Mouse (Mus musculus) liver, adult 2 months (tissue): ENCODE results near the gene Trpc1. TPM values are rescaled to one million over a fixed set of nuclear protein-coding genes. Genes with fewer than 3 reads are reported as not detected.

Source experiments
- DNase-seq: peaks from one replicate; pipeline ENCODE4 v3.0.0-alpha.2; 2011; ENCODE audit warnings: low read depth, low spot score; ENCODE audit errors: extremely low read depth
- H3K27ac ChIP-seq: fragments of 200-500 bp; replicated peaks from 2 replicates; pipeline ENCODE4 v1.5.1; 2012; ENCODE audit warnings: low read depth, mild to moderate bottlenecking, control low read depth, inconsistent platforms, low read length; ENCODE audit not compliant: insufficient read depth
- H3K27me3 ChIP-seq: fragments of 200-500 bp; 2 replicates; pipeline ENCODE4 v1.6.1; 2012; ENCODE audit warnings: mild to moderate bottlenecking, moderate library complexity, low read length, inconsistent platforms; ENCODE audit not compliant: control insufficient read depth, insufficient read depth
- H3K36me3 ChIP-seq: fragments of 200-500 bp; 2 replicates; pipeline ENCODE4 v1.6.1; 2012; ENCODE audit warnings: low read length, inconsistent platforms; ENCODE audit not compliant: control insufficient read depth, insufficient read depth
- H3K4me1 ChIP-seq: fragments of 200-500 bp; 2 replicates; pipeline ENCODE4 v1.6.1; 2011; ENCODE audit warnings: low read length; ENCODE audit not compliant: control insufficient read depth, insufficient read depth
- H3K4me3 ChIP-seq: fragments of 200-500 bp; 2 replicates; pipeline ENCODE4 v1.5.1; 2011; ENCODE audit warnings: low read depth, mild to moderate bottlenecking, control low read depth, low read length, moderate library complexity; ENCODE audit not compliant: insufficient read depth
- H3K79me2 ChIP-seq: fragments of 200-500 bp; 2 replicates; pipeline ENCODE4 v1.6.1; 2012; ENCODE audit warnings: inconsistent platforms, mild to moderate bottlenecking, low read length, moderate library complexity; ENCODE audit not compliant: control insufficient read depth, insufficient read depth
- H3K9ac ChIP-seq: fragments of 200-500 bp; 2 replicates; pipeline ENCODE4 v1.6.1; 2012; ENCODE audit warnings: low read depth, mild to moderate bottlenecking, control low read depth, inconsistent platforms, low read length
- CTCF ChIP-seq: fragments of 200-500 bp; IDR thresholded peaks from 2 replicates; pipeline ENCODE4 v1.5.1; 2011; ENCODE audit warnings: low read depth, low read length, control low read depth
- POLR2A ChIP-seq: fragments of 200-500 bp; IDR thresholded peaks from 2 replicates; pipeline ENCODE4 v1.6.1; 2011; ENCODE audit warnings: low read length, control low read depth; ENCODE audit not compliant: insufficient read depth; ENCODE audit errors: extremely low read depth
- WGBS: fragments of 180-500 bp; shearing (Covaris S2); methylation state at CpG from one replicate; pipeline ENCODE4 v1.1.7; 2018; 5-methylcytosine and 5-hydroxymethylcytosine counted together
- polyA plus RNA-seq: library from polyadenylated mRNA; depleted of rRNA; stranded (reverse); fragments of >200 nt; gene quantifications from 2 replicates; pipeline ENCODE4 v1.2.3, GENCODE M21; 2012
- total RNA-seq: library from RNA; depleted of rRNA; stranded (reverse); fragments of >200 nt; gene quantifications from 2 replicates; pipeline ENCODE4 v1.2.3, GENCODE M21; 2014

Gene Trpc1
- total and polyA plus RNA-seq, 2 experiments, result 0.16 to 0.74 TPM

DNA sequence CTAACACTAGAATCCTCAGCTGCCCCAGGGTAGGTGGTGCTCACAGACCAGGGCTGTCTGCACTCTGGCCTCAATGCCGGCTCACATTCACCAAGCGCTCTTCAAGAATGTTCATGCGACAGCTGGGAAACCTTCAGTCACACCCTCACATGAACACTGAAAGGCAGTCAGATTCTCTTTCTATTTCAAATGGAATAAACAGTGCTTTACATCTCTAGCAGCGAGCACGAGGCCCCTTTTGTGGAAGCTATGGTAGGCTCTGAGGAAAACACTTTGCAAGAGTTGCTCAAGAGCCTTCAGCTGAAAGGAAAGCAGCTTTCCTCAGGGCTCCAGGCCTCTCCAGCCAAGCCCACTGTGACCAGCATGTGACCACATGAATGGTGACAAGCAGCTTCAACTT lies 44.8 kb downstream of the Trpc1 start:
- TF ChIP-seq POLR2A, result no peak
- no peak overlapping the region for H3K27ac ChIP-seq
- no peak overlapping the region for H3K4me3 ChIP-seq
- H3K36me3 ChIP-seq, result no peaks in the 10 kb centered on the region
- H3K79me2 ChIP-seq, result no peaks in the 10 kb centered on the region
- no peaks in the 10 kb centered on the region for H3K4me1 ChIP-seq
- 96% methylated on average over 5 of the region's 5 CpGs for WGBS
- no peaks in the 10 kb centered on the region for H3K27me3 ChIP-seq
- H3K9ac ChIP-seq, result no peak overlapping the region
- no peak for DNase-seq

DNA sequence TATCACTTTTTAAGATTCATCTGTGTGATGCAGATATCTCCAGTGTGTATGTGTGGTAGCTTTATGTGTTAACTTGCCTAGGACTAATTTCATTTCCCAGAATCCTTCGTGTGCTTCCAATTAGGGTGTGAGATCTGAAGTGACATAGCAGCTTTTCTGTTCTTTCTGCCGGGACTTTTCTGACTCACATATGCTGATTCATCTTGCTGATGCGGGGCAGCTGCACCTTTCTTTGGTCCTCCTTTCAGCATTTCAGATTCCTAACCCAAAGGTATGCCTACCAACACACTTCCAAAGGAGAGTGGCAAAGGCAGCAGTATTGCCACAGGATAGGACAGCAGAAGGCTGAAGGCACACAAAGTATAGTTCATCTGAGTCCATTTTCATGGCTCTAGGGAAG lies 46.1 kb downstream of the Trpc1 start:
- no peaks in the 10 kb centered on the region for H3K79me2 ChIP-seq
- no peak overlapping the region for H3K27ac ChIP-seq
- no peaks in the 10 kb centered on the region for H3K36me3 ChIP-seq
- no peak overlapping the region for H3K4me3 ChIP-seq
- H3K4me1 ChIP-seq, result no peaks in the 10 kb centered on the region
- no peak overlapping the region for H3K9ac ChIP-seq
- H3K27me3 ChIP-seq, result no peaks in the 10 kb centered on the region
- WGBS, result 86% methylated on average over 3 of the region's 3 CpGs
- DNase-seq, result no peak
- no peak for TF ChIP-seq POLR2A
- TF ChIP-seq CTCF, result no peak

DNA sequence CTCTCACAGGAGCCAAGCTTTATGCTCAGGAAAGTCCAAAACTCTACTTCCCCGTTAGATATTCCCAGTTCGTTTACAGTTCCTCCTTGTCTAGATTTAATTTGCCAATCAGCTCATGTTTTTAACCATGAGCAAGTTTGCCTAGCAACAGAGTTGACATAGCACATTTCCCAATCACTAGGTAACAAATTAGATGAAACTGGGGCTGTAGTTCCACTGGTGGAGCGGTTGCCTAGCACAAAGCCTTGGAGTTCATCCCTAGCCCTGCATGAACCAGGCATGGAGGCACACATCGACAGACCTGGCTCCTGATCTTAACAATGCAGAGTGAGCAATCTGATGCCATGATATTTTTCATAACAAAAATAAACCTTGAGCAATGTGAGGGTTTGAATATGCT lies 50.9 kb downstream of the Trpc1 start:
- no peak overlapping the region for H3K27ac ChIP-seq
- no peaks in the 10 kb centered on the region for H3K27me3 ChIP-seq
- DNase-seq, result no peak
- H3K4me3 ChIP-seq, result no peak overlapping the region
- WGBS, result 34% methylated on average over 4 of the region's 4 CpGs
- no peaks in the 10 kb centered on the region for H3K79me2 ChIP-seq
- no peaks in the 10 kb centered on the region for H3K4me1 ChIP-seq
- no peak overlapping the region for H3K9ac ChIP-seq
- no peaks in the 10 kb centered on the region for H3K36me3 ChIP-seq
- TF ChIP-seq CTCF (no peak), POLR2A (no peak)

DNA sequence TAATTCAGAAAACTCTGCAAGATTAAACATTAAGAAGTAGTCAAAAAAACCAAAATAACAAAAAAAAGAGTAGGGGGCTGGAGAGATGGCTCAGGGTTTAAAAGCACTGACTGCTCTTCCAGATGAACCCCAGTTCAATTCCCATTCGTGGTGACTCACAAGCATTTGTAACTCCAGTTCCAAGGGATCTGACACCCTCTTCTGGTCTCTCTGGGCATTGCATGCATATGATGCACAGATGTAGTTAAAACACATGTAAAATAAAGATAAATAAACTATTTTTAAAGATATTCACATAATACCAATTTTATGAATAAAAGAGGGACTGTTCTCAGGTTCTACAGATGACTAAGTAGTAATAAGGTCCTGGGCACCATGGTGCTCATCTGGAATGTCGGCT lies 52.4 kb downstream of the Trpc1 start:
- Histone ChIP-seq H3K4me1 (no peaks in the 10 kb centered on the region), H3K79me2 (no peaks in the 10 kb centered on the region), H3K36me3 (no peaks in the 10 kb centered on the region), H3K27ac (no peak overlapping the region), H3K9ac (no peak overlapping the region), H3K4me3 (no peak overlapping the region), H3K27me3 (no peaks in the 10 kb centered on the region)
- DNase-seq, result peak; percentile 44
- TF ChIP-seq CTCF, result no peak
- no peak for TF ChIP-seq POLR2A
- 57% methylated on average over 2 of the region's 2 CpGs for WGBS

DNA sequence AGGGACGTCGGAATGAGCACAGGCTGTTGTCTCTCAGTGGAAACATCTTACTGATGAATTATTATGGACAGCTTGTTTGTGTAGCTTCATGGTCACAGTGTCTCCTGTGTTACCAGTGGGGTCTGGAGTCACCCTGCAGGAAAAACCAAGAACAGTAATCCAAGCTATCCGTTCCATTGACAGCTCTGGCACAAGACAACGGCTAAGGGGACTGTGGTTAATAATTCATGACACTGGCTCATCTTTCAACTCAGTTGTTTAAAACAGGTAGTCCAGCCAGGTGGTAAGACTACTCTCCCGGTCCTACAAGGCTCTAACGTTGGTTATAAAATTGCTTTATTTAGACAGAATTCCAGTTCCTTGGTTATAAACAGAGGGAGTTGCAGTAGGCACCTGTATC lies 53.6 kb downstream of the Trpc1 start:
- Histone ChIP-seq H3K27me3 (no peaks in the 10 kb centered on the region), H3K9ac (no peak overlapping the region), H3K27ac (no peak overlapping the region), H3K79me2 (no peaks in the 10 kb centered on the region), H3K4me1 (no peaks in the 10 kb centered on the region), H3K4me3 (no peak overlapping the region), H3K36me3 (no peaks in the 10 kb centered on the region)
- 42% methylated on average over 6 of the region's 6 CpGs for WGBS
- TF ChIP-seq POLR2A, result no peak
- TF ChIP-seq CTCF, result no peak
- no peak for DNase-seq

DNA sequence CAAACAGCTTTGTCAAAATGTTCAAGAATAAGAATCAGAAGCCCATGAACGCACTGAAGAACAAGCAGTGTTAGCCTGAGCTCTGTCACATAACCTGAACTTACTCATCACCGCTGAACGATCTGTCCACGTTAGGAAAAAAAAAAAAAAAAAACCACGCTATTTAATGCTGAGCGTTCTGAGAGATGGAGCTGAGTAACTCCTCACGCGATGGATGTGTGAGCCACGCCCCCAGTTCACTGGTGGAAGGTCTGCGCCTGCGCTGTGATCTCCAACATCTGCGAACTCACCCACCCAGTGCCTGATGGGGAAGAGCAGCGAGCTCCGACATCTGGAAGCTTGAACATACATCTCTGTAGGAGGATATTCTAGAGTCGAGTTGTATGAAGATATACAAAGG lies 55.2 kb downstream of the Trpc1 start:
- H3K9ac ChIP-seq, result no peak overlapping the region
- TF ChIP-seq CTCF (no peak), POLR2A (no peak)
- WGBS, result 91% methylated on average over 15 of the region's 15 CpGs
- H3K36me3 ChIP-seq, result no peaks in the 10 kb centered on the region
- no peaks in the 10 kb centered on the region for H3K27me3 ChIP-seq
- DNase-seq, result no peak
- H3K27ac ChIP-seq, result no peak overlapping the region
- H3K4me1 ChIP-seq, result no peaks in the 10 kb centered on the region
- no peaks in the 10 kb centered on the region for H3K79me2 ChIP-seq
- no peak overlapping the region for H3K4me3 ChIP-seq

DNA sequence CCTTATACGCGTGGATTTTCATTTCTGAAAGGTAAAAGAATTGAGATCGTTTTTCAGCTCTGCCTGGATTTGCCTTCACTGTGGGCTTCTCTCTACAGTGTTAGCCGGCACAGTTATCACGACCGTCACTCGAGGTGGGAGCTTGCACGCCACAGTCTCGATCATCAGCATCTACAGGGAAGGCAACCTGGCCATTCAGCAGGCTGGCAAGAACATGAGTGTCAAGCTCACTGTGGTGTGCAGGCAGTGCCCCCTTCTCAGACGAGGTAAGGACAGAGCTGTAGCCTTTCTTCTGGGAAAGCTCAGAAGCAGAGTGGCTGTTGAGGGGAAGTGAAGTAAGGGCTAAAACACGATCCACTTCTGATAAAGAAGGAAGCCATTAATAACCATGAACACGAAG lies 55.6 kb downstream of the Trpc1 start:
- H3K36me3 ChIP-seq, result no peaks in the 10 kb centered on the region
- WGBS, result 81% methylated on average over 12 of the region's 12 CpGs

More for the DNA sequence above, 55.6 kb downstream of the Trpc1 start:
- no peak for DNase-seq
- no peak overlapping the region for H3K4me3 ChIP-seq
- TF ChIP-seq CTCF (no peak), POLR2A (no peak)
- no peaks in the 10 kb centered on the region for H3K79me2 ChIP-seq
- no peak overlapping the region for H3K9ac ChIP-seq
- H3K4me1 ChIP-seq, result no peaks in the 10 kb centered on the region
- H3K27ac ChIP-seq, result no peak overlapping the region
- no peaks in the 10 kb centered on the region for H3K27me3 ChIP-seq
